Mouse (Mus musculus): ENCODE measurements around the gene Pcp2. TPM values are rescaled to one million over a fixed set of nuclear protein-coding genes. Genes with fewer than 3 reads are reported as not detected.

Pcp2 gene
- polyA plus RNA-seq (2015; fragmentation: Nextera tagmentation; extraction: Ambion mirVana) = 0.41 and 0.98 TPM in 2 replicates

DNA sequence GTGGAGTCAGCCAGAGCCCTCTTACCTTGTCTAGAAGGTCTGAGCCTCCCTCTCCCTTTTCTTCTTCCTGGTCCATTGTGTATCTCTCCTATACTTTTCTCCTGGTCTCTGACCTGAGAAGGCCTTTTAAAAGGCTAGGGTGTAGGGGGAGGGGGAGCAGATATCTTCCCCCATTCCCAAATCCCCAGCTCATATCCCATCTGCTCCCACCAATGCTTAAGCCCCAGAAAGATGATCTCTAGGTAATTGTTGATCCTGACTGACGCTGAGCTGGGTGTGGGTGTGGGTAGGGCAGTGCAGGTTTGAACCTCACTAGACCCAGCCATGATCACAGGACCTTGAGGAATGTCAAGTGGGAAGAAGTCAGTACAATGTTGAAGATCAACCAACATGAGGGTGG is at the start of gene Pcp2:
Gene Pcp2 (minus strand): TSS at position 101 of the 400 bp plus-strand sequence.
- no peak within 1 kb of the TSS for H3K9ac ChIP-seq (replicated peaks; ENCODE audit: low read depth, low read length)
- no peak within 1 kb of the TSS for H3K4me3 ChIP-seq (replicated peaks; ENCODE audit: low read length)
- WGBS = 65% methylated on average over 1 of the region's 1 CpGs
- no peaks in the 10 kb centered on the region for H3K9me3 ChIP-seq (ENCODE audit: control insufficient read depth, low read length)
- no peak within 1 kb of the TSS for H3K27ac ChIP-seq (ENCODE audit: low read length)
- H3K4me2 ChIP-seq (ENCODE audit: low read length) = no peak within 1 kb of the TSS
- no peak for ATAC-seq
- H3K27me3 ChIP-seq (replicated peaks; ENCODE audit: control insufficient read depth, insufficient read depth, low read length) = 0 out of 2 replicates have a peak, but pooled peaks cover 2% of the 10 kb centered on the region
- H3K4me1 ChIP-seq (replicated peaks; ENCODE audit: control insufficient read depth, insufficient read depth, low read length) = peaks cover 11% of the 10 kb centered on the region
- H3K36me3 ChIP-seq (ENCODE audit: control insufficient read depth, insufficient read depth) = no peaks in the 10 kb centered on the region; the same call in 1 of the 2 replicates

DNA sequence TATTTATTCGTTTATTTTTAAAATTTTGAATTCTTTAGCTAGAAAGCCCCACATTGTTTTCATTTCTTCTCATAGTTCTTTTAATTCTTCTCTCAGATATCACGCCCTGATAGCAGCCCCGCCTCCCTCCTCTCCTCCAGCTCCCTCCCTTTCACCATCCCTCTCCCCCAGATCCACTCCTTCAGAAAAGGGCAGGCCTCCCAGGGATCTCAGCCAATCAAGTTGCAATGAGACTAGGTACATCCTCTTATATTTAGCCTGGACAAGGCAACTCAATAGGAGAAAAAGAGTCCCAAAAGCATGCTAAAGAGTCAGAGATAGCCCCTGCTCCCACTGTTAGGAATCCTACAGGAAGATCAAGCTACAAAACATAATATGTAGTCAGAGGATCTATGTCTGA is 49.3 kb upstream of the Pcp2 start:
- no peak for ATAC-seq
- Histone ChIP-seq H3K27me3 (replicated peaks; ENCODE audit: control insufficient read depth, insufficient read depth, low read length) (no peaks in the 10 kb centered on the region), H3K9me3 (ENCODE audit: control insufficient read depth, low read length) (no peaks in the 10 kb centered on the region), H3K36me3 (ENCODE audit: control insufficient read depth, insufficient read depth) (0 out of 2 replicates have a peak, but pooled peaks cover 3% of the 10 kb centered on the region), H3K4me3 (replicated peaks; ENCODE audit: low read length) (no peak overlapping the region), H3K4me1 (replicated peaks; ENCODE audit: control insufficient read depth, insufficient read depth, low read length) (peaks cover 19% of the 10 kb centered on the region), H3K9ac (replicated peaks; ENCODE audit: low read depth, low read length) (no peak overlapping the region), H3K27ac (ENCODE audit: low read length) (no peak overlapping the region), H3K4me2 (ENCODE audit: low read length) (no peak overlapping the region)
- WGBS = 54% methylated on average over 3 of the region's 3 CpGs

DNA sequence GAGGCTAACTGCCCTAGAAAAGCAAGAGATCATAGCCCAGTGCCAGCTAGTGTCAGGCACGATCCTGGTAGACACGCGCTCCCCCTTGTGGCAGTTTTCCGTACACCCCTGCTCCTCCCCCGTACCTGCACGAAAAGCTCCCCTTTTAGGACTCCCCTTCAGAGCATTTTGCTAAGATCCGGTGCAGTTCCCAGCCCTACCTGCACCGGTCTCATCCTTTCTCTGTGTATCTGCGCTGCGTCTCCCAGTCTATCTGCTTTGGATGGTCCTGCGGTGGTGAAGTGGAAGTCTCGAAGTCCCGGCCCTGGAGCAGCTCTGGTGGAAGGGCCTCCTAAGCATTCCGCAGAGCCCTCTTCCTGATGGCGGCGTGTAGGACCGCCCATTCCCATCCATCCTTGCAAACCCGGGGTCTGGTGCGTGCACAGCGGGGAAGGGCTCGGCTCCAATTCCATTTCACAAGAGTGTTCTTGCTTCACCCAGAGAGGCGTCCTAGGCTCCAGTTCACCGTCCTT is 46.7 kb upstream of the Pcp2 start, which contains the start of gene Fcor:
Gene Fcor (minus strand): TSS at position 383 of the 512 bp plus-strand sequence.
- no peaks in the 10 kb centered on the region for H3K9me3 ChIP-seq (ENCODE audit: control insufficient read depth, low read length)
- ATAC-seq = peak; percentile 87
- H3K27ac ChIP-seq (ENCODE audit: low read length) = peak within 1 kb of the TSS; percentile 83
- under 1% methylated on average over 23 of the region's 23 CpGs for WGBS
- peak within 1 kb of the TSS; percentile 74 for H3K9ac ChIP-seq (replicated peaks; ENCODE audit: low read depth, low read length)
- H3K4me3 ChIP-seq (replicated peaks; ENCODE audit: low read length) = peak within 1 kb of the TSS; percentile 65
- peaks cover 9% of the 10 kb centered on the region for H3K4me1 ChIP-seq (replicated peaks; ENCODE audit: control insufficient read depth, insufficient read depth, low read length)
- no peaks in the 10 kb centered on the region for H3K27me3 ChIP-seq (replicated peaks; ENCODE audit: control insufficient read depth, insufficient read depth, low read length)
- no peaks in the 10 kb centered on the region for H3K36me3 ChIP-seq (ENCODE audit: control insufficient read depth, insufficient read depth)
- H3K4me2 ChIP-seq (ENCODE audit: low read length) = peak within 1 kb of the TSS; percentile 75

DNA sequence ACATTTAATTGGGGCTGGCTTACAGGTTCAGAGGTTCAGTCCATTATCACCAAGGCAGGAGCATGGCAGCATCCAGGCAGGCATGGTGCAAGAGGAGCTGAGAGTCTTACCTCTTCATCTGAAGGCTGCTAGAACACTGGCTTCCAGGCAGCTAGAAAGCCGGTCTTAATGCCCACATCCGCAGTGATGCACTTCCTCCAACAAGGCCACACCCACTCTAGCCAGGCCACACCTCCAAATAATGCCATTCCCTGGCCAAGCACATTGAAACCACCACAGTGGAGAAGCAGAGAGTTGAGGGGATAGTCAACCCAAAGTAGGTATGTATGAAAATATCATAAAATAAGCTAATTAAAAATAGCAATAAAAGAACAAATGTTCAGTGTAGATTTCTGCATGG is 45.0 kb upstream of the Pcp2 start:
- Histone ChIP-seq H3K4me3 (replicated peaks; ENCODE audit: low read length) (no peak overlapping the region), H3K27me3 (replicated peaks; ENCODE audit: control insufficient read depth, insufficient read depth, low read length) (no peaks in the 10 kb centered on the region), H3K27ac (ENCODE audit: low read length) (no peak overlapping the region), H3K9me3 (ENCODE audit: control insufficient read depth, low read length) (no peaks in the 10 kb centered on the region), H3K4me1 (replicated peaks; ENCODE audit: control insufficient read depth, insufficient read depth, low read length) (peaks cover 4% of the 10 kb centered on the region; the same call in 1 of the 2 replicates), H3K4me2 (ENCODE audit: low read length) (no peak overlapping the region), H3K9ac (replicated peaks; ENCODE audit: low read depth, low read length) (no peak overlapping the region), H3K36me3 (ENCODE audit: control insufficient read depth, insufficient read depth) (no peaks in the 10 kb centered on the region)
- WGBS = 84% methylated on average over 2 of the region's 2 CpGs
- ATAC-seq = no peak

DNA sequence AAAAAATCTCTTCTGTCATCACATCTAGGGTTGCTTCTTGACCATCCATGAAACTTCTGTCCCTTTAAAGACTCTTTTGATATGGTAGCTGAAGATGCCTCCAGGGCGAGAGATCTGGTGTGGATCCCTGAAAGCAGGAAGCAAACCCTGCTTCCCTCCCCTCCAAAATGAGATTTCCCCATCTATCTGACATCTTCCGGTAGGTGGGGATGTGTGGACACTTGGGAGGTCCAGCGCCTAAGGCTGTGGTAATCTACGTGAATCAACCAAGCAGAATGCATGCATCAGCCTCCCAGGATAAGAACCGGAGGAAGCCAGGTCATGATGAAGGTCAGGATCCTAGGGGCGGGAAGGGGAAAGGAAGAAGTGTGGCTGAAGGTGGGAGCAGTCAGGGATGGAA is 40.2 kb upstream of the Pcp2 start, which contains the start of gene Mcemp1:
Gene Mcemp1 (plus strand): TSS at position 248 of the 400 bp plus-strand sequence.
- Histone ChIP-seq H3K27ac (ENCODE audit: low read length) (no peak within 1 kb of the TSS), H3K9ac (replicated peaks; ENCODE audit: low read depth, low read length) (no peak within 1 kb of the TSS), H3K4me2 (ENCODE audit: low read length) (no peak within 1 kb of the TSS), H3K4me1 (replicated peaks; ENCODE audit: control insufficient read depth, insufficient read depth, low read length) (no peaks in the 10 kb centered on the region), H3K36me3 (ENCODE audit: control insufficient read depth, insufficient read depth) (no peaks in the 10 kb centered on the region), H3K27me3 (replicated peaks; ENCODE audit: control insufficient read depth, insufficient read depth, low read length) (no peaks in the 10 kb centered on the region), H3K9me3 (ENCODE audit: control insufficient read depth, low read length) (no peaks in the 10 kb centered on the region), H3K4me3 (replicated peaks; ENCODE audit: low read length) (no peak within 1 kb of the TSS)
- no peak for ATAC-seq
- whole genome bisulfite sequencing = 81% methylated on average over 6 of the region's 6 CpGs

DNA sequence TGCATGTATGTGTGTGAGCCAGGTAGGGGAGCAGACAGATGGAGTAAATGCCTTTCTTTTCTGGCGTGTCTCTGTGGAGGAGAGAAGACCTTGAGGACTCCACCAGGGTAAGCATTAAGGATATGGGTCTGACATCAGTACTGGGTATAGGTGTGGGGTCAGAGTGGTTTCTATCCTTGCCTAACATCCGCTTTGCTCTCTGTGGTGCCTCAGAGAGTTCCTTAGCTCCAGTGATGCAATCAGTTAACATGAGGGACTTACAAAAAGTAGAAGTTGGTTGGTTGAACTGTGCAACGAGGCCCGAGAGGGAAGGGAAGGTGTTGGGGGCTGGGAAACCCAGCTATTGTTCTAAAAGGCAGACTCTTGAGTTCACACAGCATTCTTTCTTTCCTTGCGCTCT is 39.1 kb upstream of the Pcp2 start:
- Histone ChIP-seq H3K27ac (ENCODE audit: low read length) (no peak overlapping the region), H3K4me2 (ENCODE audit: low read length) (no peak overlapping the region), H3K9ac (replicated peaks; ENCODE audit: low read depth, low read length) (no peak overlapping the region), H3K4me1 (replicated peaks; ENCODE audit: control insufficient read depth, insufficient read depth, low read length) (no peaks in the 10 kb centered on the region), H3K36me3 (ENCODE audit: control insufficient read depth, insufficient read depth) (no peaks in the 10 kb centered on the region), H3K4me3 (replicated peaks; ENCODE audit: low read length) (no peak overlapping the region), H3K27me3 (replicated peaks; ENCODE audit: control insufficient read depth, insufficient read depth, low read length) (no peaks in the 10 kb centered on the region), H3K9me3 (ENCODE audit: control insufficient read depth, low read length) (no peaks in the 10 kb centered on the region)
- 67% methylated on average over 5 of the region's 5 CpGs for WGBS
- no peak for ATAC-seq

DNA sequence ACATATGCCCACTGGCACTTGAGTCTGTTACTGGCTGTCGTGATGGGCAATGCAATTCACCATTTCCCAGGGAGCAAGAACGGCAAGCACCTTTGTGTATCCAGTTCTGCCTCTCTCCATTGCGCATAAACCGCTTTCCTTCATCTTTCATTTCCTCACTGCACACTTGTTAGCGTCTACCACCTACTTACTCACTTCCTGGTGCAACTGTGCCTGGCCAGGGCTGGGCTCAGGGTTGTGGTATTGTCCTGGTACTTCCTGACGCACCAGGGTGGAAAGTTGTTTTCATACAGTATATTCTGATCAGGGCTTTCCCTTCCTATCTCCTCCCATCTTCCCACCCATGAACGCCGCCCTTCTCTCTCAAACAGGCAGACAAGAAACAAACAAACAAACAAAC is 35.5 kb upstream of the Pcp2 start:
- Histone ChIP-seq H3K4me3 (replicated peaks; ENCODE audit: low read length) (no peak overlapping the region), H3K4me2 (ENCODE audit: low read length) (no peak overlapping the region), H3K27me3 (replicated peaks; ENCODE audit: control insufficient read depth, insufficient read depth, low read length) (no peaks in the 10 kb centered on the region), H3K9ac (replicated peaks; ENCODE audit: low read depth, low read length) (no peak overlapping the region), H3K27ac (ENCODE audit: low read length) (no peak overlapping the region), H3K4me1 (replicated peaks; ENCODE audit: control insufficient read depth, insufficient read depth, low read length) (peaks cover 4% of the 10 kb centered on the region; the same call in 1 of the 2 replicates), H3K36me3 (ENCODE audit: control insufficient read depth, insufficient read depth) (no peaks in the 10 kb centered on the region), H3K9me3 (ENCODE audit: control insufficient read depth, low read length) (no peaks in the 10 kb centered on the region)
- 85% methylated on average over 8 of the region's 8 CpGs for WGBS
- no peak for ATAC-seq

DNA sequence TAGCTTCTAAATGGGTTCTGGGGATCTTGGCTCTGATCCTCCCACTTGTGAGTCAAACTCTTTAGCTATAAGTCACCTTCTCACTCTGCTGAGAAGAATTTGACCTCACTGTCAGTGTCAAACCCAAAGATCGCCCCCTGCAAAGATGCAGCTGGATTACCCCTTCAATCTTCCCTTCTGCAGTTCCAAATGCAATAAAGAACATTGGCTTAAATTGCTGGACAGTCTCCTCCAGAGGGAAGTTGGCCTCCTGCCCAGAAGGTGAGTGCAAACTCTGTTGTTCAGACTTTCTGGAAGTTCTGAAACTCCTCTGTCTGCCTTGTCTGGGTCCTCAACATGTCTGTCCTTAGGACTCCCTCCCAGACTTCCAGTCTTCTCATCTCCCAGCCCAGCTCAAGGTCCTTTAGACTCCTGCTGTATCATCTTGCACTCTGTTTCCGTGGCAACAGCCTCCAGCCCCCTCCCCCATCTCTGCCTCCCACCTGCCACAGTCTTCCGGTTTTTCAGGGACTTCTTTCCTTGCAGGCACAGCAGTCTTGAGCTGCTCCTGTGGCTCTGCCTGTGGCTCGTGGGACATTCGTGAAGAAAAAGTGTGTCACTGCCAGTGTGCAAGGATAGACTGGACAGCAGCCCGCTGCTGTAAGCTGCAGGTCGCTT is 31.5 kb upstream of the Pcp2 start:
- Histone ChIP-seq H3K27ac (ENCODE audit: low read length) (no peak overlapping the region), H3K4me2 (ENCODE audit: low read length) (peak overlapping the region; percentile 25; the same call in 1 of the 2 replicates), H3K4me3 (replicated peaks; ENCODE audit: low read length) (no peak overlapping the region; the same call in 1 of the 2 replicates), H3K27me3 (replicated peaks; ENCODE audit: control insufficient read depth, insufficient read depth, low read length) (no peaks in the 10 kb centered on the region), H3K9me3 (ENCODE audit: control insufficient read depth, low read length) (no peaks in the 10 kb centered on the region), H3K36me3 (ENCODE audit: control insufficient read depth, insufficient read depth) (no peaks in the 10 kb centered on the region), H3K4me1 (replicated peaks; ENCODE audit: control insufficient read depth, insufficient read depth, low read length) (peaks cover 4% of the 10 kb centered on the region; the same call in 1 of the 2 replicates), H3K9ac (replicated peaks; ENCODE audit: low read depth, low read length) (no peak overlapping the region)
- peak; percentile 43; the same call in 1 of the 2 replicates for ATAC-seq
- WGBS = 18% methylated on average over 7 of the region's 7 CpGs

DNA sequence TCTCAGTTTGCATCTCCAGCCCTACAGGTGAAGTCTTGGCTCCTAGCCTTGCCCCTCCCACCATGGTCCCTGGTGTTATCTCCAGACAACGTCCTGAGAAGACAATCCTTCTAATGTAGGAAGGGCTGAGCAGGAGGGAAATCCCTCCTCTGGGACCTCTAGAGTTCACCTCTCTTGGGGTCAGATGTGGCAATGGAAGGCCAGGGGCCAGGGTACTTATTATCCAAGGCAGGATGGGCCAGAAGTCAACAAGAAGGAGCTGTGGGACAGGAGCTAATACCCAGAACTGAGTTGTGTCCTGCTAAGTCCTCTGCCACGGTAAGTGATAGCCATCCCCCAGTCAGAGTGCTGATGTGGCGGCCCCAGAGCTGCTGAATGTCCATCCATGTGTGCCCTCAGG is 30.2 kb upstream of the Pcp2 start, which contains the start of gene Retn:
Gene Retn (plus strand): TSS at position 245 of the 400 bp plus-strand sequence.
- Histone ChIP-seq H3K27ac (ENCODE audit: low read length) (no peak within 1 kb of the TSS), H3K4me2 (ENCODE audit: low read length) (no peak within 1 kb of the TSS)
- 74% methylated on average over 3 of the region's 3 CpGs for WGBS

More for the DNA sequence above, 30.2 kb upstream of the Pcp2 start, which contains the start of gene Retn:
- ATAC-seq = no peak
- no peak within 1 kb of the TSS for H3K9ac ChIP-seq (replicated peaks; ENCODE audit: low read depth, low read length)
- H3K9me3 ChIP-seq (ENCODE audit: control insufficient read depth, low read length) = no peaks in the 10 kb centered on the region
- no peak within 1 kb of the TSS for H3K4me3 ChIP-seq (replicated peaks; ENCODE audit: low read length)
- no peaks in the 10 kb centered on the region for H3K36me3 ChIP-seq (ENCODE audit: control insufficient read depth, insufficient read depth)
- no peaks in the 10 kb centered on the region for H3K27me3 ChIP-seq (replicated peaks; ENCODE audit: control insufficient read depth, insufficient read depth, low read length)
- H3K4me1 ChIP-seq (replicated peaks; ENCODE audit: control insufficient read depth, insufficient read depth, low read length) = peaks cover 4% of the 10 kb centered on the region; the same call in 1 of the 2 replicates

All from forebrain, embryonic 16.5 days (tissue).